8 mouse cellular contexts compared by ENCODE assay signal in the genomic region with DNA sequence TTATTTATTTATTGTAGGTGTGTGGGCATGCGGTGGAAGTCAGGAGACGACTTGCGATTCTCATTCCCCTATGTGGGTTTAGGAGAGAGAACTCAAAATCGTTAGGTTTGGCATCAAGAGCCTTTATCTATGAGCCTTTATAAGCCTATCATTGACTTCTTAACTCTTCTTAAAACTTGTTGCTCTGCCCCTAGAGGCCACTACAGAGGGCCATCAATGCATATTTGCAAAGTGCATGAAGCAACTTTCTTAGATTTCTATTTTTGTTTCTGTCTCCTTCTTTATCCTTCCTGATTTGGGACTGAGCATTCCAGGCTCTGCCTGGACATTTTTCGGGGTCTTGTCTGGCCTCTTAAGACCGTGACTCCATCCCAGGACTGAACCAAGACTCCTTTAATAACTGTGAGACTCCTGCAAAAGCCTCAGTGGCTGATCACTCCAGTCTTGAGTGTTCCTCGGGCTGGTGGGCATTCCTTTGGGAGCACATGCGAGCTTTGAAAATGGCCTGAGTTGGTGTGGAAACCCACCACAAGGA. TPM values are rescaled to one million over a fixed set of nuclear protein-coding genes. Genes with fewer than 3 reads are reported as not detected.
A peak's percentile ranks its signal among the peaks of the same experiment; 100 is the strongest.
DNase-seq lines count a peak whose midpoint lies in the region; ATAC-seq and TF ChIP-seq lines count a peak whose summit lies in the region.

No protein-coding gene starts in this region.

- ATAC-seq in heart, embryonic 11.5 days (replicated peaks; ENCODE audit: insufficient number of reproducible peaks, low FRiP score, low TSS enrichment) = peak; percentile 29; the same call in 1 of the 2 replicates
- no peak; the same call in 1 of the 2 replicates for ATAC-seq in forebrain, embryonic 13.5 days
- ATAC-seq in neural tube, embryonic 14.5 days (ENCODE audit: low read depth) = no peak

- H3K4me3 ChIP-seq in heart, embryonic 11.5 days (ENCODE audit: low read depth, low read length) = peak overlapping the region; percentile 90
- peak overlapping the region; percentile 83 to 87 for H3K4me3 ChIP-seq in ES-E14 (ENCODE audit: insufficient read depth in 1 of 2, low read depth in 1 of 2, low read length in 2 of 2, poor library complexity in 1 of 2, severe bottlenecking in 1 of 2)
- H3K4me3 ChIP-seq in forebrain, embryonic 13.5 days = peak overlapping the region; percentile 75
- H3K4me3 ChIP-seq in liver, adult 2 months (ENCODE audit: insufficient read depth, low read depth, low read length) = peak overlapping the region; percentile 70
- peak overlapping the region; percentile 71 for H3K4me3 ChIP-seq in neural tube, embryonic 14.5 days (ENCODE audit: low read depth, low read length)

- peaks cover 8% of the 10 kb centered on the region for H3K79me2 ChIP-seq in liver, adult 2 months (ENCODE audit: control insufficient read depth, insufficient read depth, low read length)

- 0 out of 2 replicates have a peak, but pooled peaks have one; percentile 24 for TF ChIP-seq CTCF in liver, adult 2 months (IDR thresholded peaks at IDR 0.05; ENCODE audit: low read depth, low read length)

- H3K27ac ChIP-seq in heart, embryonic 11.5 days (ENCODE audit: low read depth, low read length) = peak overlapping the region; percentile 96
- H3K27ac ChIP-seq in ES-E14 (ENCODE audit: insufficient read depth, low read depth, low read length, poor library complexity, severe bottlenecking) = no peak overlapping the region
- no peak overlapping the region for H3K27ac ChIP-seq in forebrain, embryonic 13.5 days
- H3K27ac ChIP-seq in liver, adult 2 months (replicated peaks; ENCODE audit: insufficient read depth, low read depth, low read length) = peak overlapping the region; percentile 23
- no peak overlapping the region; the same call in 1 of the 2 replicates for H3K27ac ChIP-seq in neural tube, embryonic 14.5 days (ENCODE audit: low read depth, low read length)

- 14% methylated on average over 8 of the region's 8 CpGs for WGBS in heart, embryonic 11.5 days (ENCODE audit: insufficient replicate concordance)
- WGBS in forebrain, embryonic 13.5 days = 25% methylated on average over 8 of the region's 8 CpGs
- WGBS in liver, adult 2 months = 20% methylated on average over 8 of the region's 8 CpGs
- 19% methylated on average over 8 of the region's 8 CpGs for WGBS in neural tube, embryonic 14.5 days

- H3K27me3 ChIP-seq in heart, embryonic 11.5 days (ENCODE audit: control insufficient read depth, insufficient read depth, low read length) = no peaks in the 10 kb centered on the region
- no peaks in the 10 kb centered on the region for H3K27me3 ChIP-seq in forebrain, embryonic 13.5 days
- no peaks in the 10 kb centered on the region for H3K27me3 ChIP-seq in liver, adult 2 months (ENCODE audit: control insufficient read depth, insufficient read depth, low read length)
- no peaks in the 10 kb centered on the region for H3K27me3 ChIP-seq in neural tube, embryonic 14.5 days (ENCODE audit: control insufficient read depth, insufficient read depth, low read length)

- H3K4me1 ChIP-seq in heart, embryonic 11.5 days (ENCODE audit: control insufficient read depth, insufficient read depth, low read length) = no peaks in the 10 kb centered on the region; the same call in 1 of the 2 replicates
- H3K4me1 ChIP-seq in ES-E14 (ENCODE audit: control insufficient read depth in 2 of 2, insufficient read depth in 2 of 2, low read length in 2 of 2, poor library complexity in 1 of 2) = peaks cover 0 to 3% of the 10 kb centered on the region in 2 experiments; a peak in 1 of 4 replicates
- H3K4me1 ChIP-seq in forebrain, embryonic 13.5 days = peaks cover 12% of the 10 kb centered on the region
- peaks cover 5% of the 10 kb centered on the region; the same call in 1 of the 2 replicates for H3K4me1 ChIP-seq in liver, adult 2 months (ENCODE audit: control insufficient read depth, insufficient read depth, low read length)
- H3K4me1 ChIP-seq in neural tube, embryonic 14.5 days (ENCODE audit: control insufficient read depth, insufficient read depth, low read length) = 0 out of 2 replicates have a peak, but pooled peaks cover 3% of the 10 kb centered on the region

- in situ Hi-C loops in ES-E14 (cut with MboI; ENCODE audit: low sequenced_read_pairs in 2 of 2, unreplicated experiment in 2 of 2) = no loop called here

- peaks cover 5% of the 10 kb centered on the region; the same call in 1 of the 2 replicates for H3K36me3 ChIP-seq in heart, embryonic 11.5 days (ENCODE audit: control insufficient read depth, insufficient read depth, low read length)
- peaks cover 2% of the 10 kb centered on the region; the same call in 1 of the 2 replicates for H3K36me3 ChIP-seq in ES-E14 (ENCODE audit: control insufficient read depth, insufficient read depth, low read length, poor library complexity, severe bottlenecking)
- no peaks in the 10 kb centered on the region for H3K36me3 ChIP-seq in forebrain, embryonic 13.5 days (ENCODE audit: poor library complexity, severe bottlenecking)
- H3K36me3 ChIP-seq in liver, adult 2 months (ENCODE audit: control insufficient read depth, insufficient read depth, low read length) = no peaks in the 10 kb centered on the region
- H3K36me3 ChIP-seq in neural tube, embryonic 14.5 days (ENCODE audit: control insufficient read depth, insufficient read depth, low read length) = no peaks in the 10 kb centered on the region

- H3K9me3 ChIP-seq in heart, embryonic 11.5 days (replicated peaks; ENCODE audit: control insufficient read depth, low read length) = no peaks in the 10 kb centered on the region
- H3K9me3 ChIP-seq in ES-E14 (ENCODE audit: control insufficient read depth, insufficient read depth, low read depth, low read length) = no peaks in the 10 kb centered on the region
- H3K9me3 ChIP-seq in forebrain, embryonic 13.5 days (replicated peaks) = no peaks in the 10 kb centered on the region
- H3K9me3 ChIP-seq in neural tube, embryonic 14.5 days (ENCODE audit: control insufficient read depth, low read length) = no peaks in the 10 kb centered on the region

- intact Hi-C loops in heart, postnatal 25 days (cut with DNase I) = no loop called here

- H3K4me2 ChIP-seq in heart, embryonic 11.5 days = peak overlapping the region; percentile 92
- H3K4me2 ChIP-seq in forebrain, embryonic 13.5 days = peak overlapping the region; percentile 94
- peak overlapping the region; percentile 98 for H3K4me2 ChIP-seq in neural tube, embryonic 14.5 days (ENCODE audit: low read depth, low read length)

- DNase-seq in heart, postnatal 25 days (ENCODE audit: low spot score) = no peak
- DNase-seq in ES-E14 (ENCODE audit: low read depth, low spot score) = no peak
- peak; percentile 52 for DNase-seq in liver, adult 2 months (ENCODE audit: extremely low read depth, low read depth, low spot score)
- DNase-seq in yolk sac, embryonic 10.5 days (ENCODE audit: low spot score) = no peak
- no peak for DNase-seq in urinary bladder, postnatal 10 days (ENCODE audit: low spot score)

- peak overlapping the region; percentile 95 for H3K9ac ChIP-seq in heart, embryonic 11.5 days (ENCODE audit: low read depth, low read length)
- peak overlapping the region; percentile 49; the same call in 1 of the 2 replicates for H3K9ac ChIP-seq in ES-E14 (ENCODE audit: insufficient read depth, low read depth, low read length, poor library complexity, severe bottlenecking)
- peak overlapping the region; percentile 87 for H3K9ac ChIP-seq in forebrain, embryonic 13.5 days
- peak overlapping the region; percentile 12 for H3K9ac ChIP-seq in liver, adult 2 months (ENCODE audit: low read depth, low read length)
- peak overlapping the region; percentile 79 for H3K9ac ChIP-seq in neural tube, embryonic 14.5 days (replicated peaks; ENCODE audit: low read depth, low read length)

- TF ChIP-seq POLR2A in liver, adult 2 months (IDR thresholded peaks at IDR 0.05; ENCODE audit: extremely low read depth, insufficient read depth, low read length) = no peak

TF ChIP-seq in ES-E14, 5 proteins besides CTCF, POLR2A, EP300 and RAD21:
- TF ChIP-seq CHD2 (IDR thresholded peaks at IDR 0.05; ENCODE audit: low read depth, low read length) = no peak
- TF ChIP-seq ZC3H11A (IDR thresholded peaks at IDR 0.05; ENCODE audit: borderline replicate concordance, low read depth, low read length) = no peak
- no peak for TF ChIP-seq MAFK (IDR thresholded peaks at IDR 0.05; ENCODE audit: insufficient read depth, low read depth, low read length)
- no peak for TF ChIP-seq HCFC1 (IDR thresholded peaks at IDR 0.05; ENCODE audit: borderline replicate concordance, insufficient read depth, low read length)
- no peak for TF ChIP-seq ZNF384 (IDR thresholded peaks at IDR 0.05; ENCODE audit: low read depth, low read length)

RNA-seq across cellular contexts. Expression of a gene that starts 0.4 kb away (rescaled TPM):
- 14.4 and 18.8 TPM in 2 replicates for polyA plus RNA-seq in heart, embryonic 11.5 days (2014; fragmentation: Nextera tagmentation; extraction: Ambion mirVana)
- 10 to 100 TPM; 12.7 to 14.3 TPM for total RNA-seq in heart, postnatal 25 days (2021)
- total RNA-seq in ES-E14 (2012; rRNA removed) = 26.3 and 28.7 TPM in 2 replicates
- 14.3 and 16.3 TPM in 2 replicates for polyA plus RNA-seq in forebrain, embryonic 13.5 days (2015; fragmentation: Nextera tagmentation; extraction: Ambion mirVana)
- total RNA-seq in liver, adult 2 months (2014; rRNA removed) = 9.7 and 10.5 TPM in 2 replicates
- polyA plus RNA-seq in liver, adult 2 months (2012; rRNA removed) = 2.2 and 2.8 TPM in 2 replicates
- polyA plus RNA-seq in neural tube, embryonic 14.5 days (2014; fragmentation: Nextera tagmentation; extraction: Ambion mirVana) = 7.4 and 11.5 TPM in 2 replicates

Comparison
In these comparisons a context has a peak if more than half of its experiments do, and no peak if none do; other contexts are left out.
1. H3K27ac ChIP-seq: peak in heart, embryonic 11.5 days (single experiment) and liver, adult 2 months (single experiment); none in ES-E14 (single experiment), forebrain, embryonic 13.5 days (single experiment) and neural tube, embryonic 14.5 days (single experiment).
2. H3K9ac ChIP-seq: peak in every context shown above with its lines; median percentile 95 in heart, embryonic 11.5 days; 87 in forebrain, embryonic 13.5 days; 79 in neural tube, embryonic 14.5 days; 49 in ES-E14; 12 in liver, adult 2 months.
3. Peak in every context shown above with its lines, with median percentiles within 50 percentile points of each other: H3K4me2 ChIP-seq and H3K4me3 ChIP-seq.